Mouse (Mus musculus) spleen, adult 2 months (tissue): ENCODE measurements around the gene Plekhm3.

Experiments
- CTCF ChIP-seq: fragments of 200-500 bp; IDR thresholded peaks from 2 replicates; pipeline ENCODE4 v1.5.1; 2011; ENCODE audit warnings: mild to moderate bottlenecking, inconsistent platforms; ENCODE audit not compliant: insufficient read depth, insufficient read length, insufficient replicate concordance; ENCODE audit errors: extremely low read depth
- POLR2A ChIP-seq: fragments of 200-500 bp; IDR thresholded peaks from 2 replicates; pipeline ENCODE4 v1.6.1; 2011; ENCODE audit warnings: low read depth, low read length, inconsistent platforms

DNA sequence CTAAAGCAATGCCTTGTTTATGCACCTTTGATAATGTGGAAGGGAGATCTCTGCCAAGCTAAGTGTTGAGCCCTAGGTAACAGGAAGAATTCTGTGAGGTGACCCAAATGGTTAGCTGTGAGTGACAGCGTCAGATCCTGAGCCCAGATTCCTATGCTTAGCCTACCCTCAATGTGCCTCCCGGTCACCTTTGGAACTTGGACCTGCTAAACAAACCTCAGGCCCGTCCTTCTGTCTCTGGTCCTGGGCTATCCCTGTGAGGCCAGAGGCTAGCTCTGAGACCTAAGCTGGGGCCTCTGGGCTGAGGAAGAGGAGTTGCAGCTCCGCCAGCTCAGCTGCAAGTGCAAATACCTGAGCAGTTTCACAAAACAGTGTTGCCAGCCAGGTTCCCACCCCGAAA, 202.0 kb downstream of the Plekhm3 start:
- no peak for TF ChIP-seq CTCF
- no peak for TF ChIP-seq POLR2A
